Mouse (Mus musculus) embryonic facial prominence, embryonic 12.5 days (tissue): Measurements from ENCODE around the gene Usp12. TPM values are rescaled to one million over a fixed set of nuclear protein-coding genes. Genes with fewer than 3 reads are reported as not detected.

Experiments used
- ATAC-seq: fragments of 200-750 bp; cut with Nextera tagmentation; 2 replicates; pipeline ENCODE4 v1.8.0; 2017; ENCODE audit not compliant: insufficient number of reproducible peaks, insufficient read depth, low FRiP score, low TSS enrichment
- H3K27ac ChIP-seq: fragments of 300-500 bp; sonication (generic); 2 replicates; pipeline ENCODE4 v1.5.1; 2016; ENCODE audit warnings: mild to moderate bottlenecking
- H3K27me3 ChIP-seq: fragments of 300-500 bp; sonication (generic); 2 replicates; pipeline ENCODE4 v1.6.1; 2016; ENCODE audit warnings: mild to moderate bottlenecking, moderate library complexity
- H3K36me3 ChIP-seq: fragments of 300-500 bp; sonication (generic); 2 replicates; pipeline ENCODE4 v1.6.1; 2016; ENCODE audit warnings: mild to moderate bottlenecking
- H3K4me1 ChIP-seq: fragments of 300-500 bp; sonication (generic); 2 replicates; pipeline ENCODE4 v1.6.1; 2016
- H3K4me2 ChIP-seq: fragments of 300-500 bp; sonication (generic); replicated peaks from 2 replicates; pipeline ENCODE4 v1.6.1; 2016; ENCODE audit warnings: mild to moderate bottlenecking, moderate library complexity
- H3K4me3 ChIP-seq: fragments of 300-500 bp; sonication (generic); 2 replicates; pipeline ENCODE4 v1.5.1; 2016; ENCODE audit warnings: mild to moderate bottlenecking
- H3K9ac ChIP-seq: fragments of 300-500 bp; sonication (generic); 2 replicates; pipeline ENCODE4 v1.6.1; 2016; ENCODE audit warnings: mild to moderate bottlenecking, moderate library complexity
- H3K9me3 ChIP-seq: fragments of 300-500 bp; sonication (generic); 2 replicates; pipeline ENCODE4 v1.6.1; 2016; ENCODE audit warnings: mild to moderate bottlenecking, moderate library complexity
- WGBS: fragments of 180-500 bp; shearing (Covaris S2); methylation state at CpG from one replicate; pipeline ENCODE4 v1.1.7; 2016; 5-methylcytosine and 5-hydroxymethylcytosine counted together
- polyA plus RNA-seq: library from polyadenylated mRNA; unstranded; fragments of >200 nt; fragmentation: Nextera tagmentation; extraction: Ambion mirVana; gene quantifications from 2 replicates; pipeline ENCODE4 v1.2.1, GENCODE M21; 2016

The Usp12 gene
- polyA plus RNA-seq, 1 experiment from 2014 or later, result 20.3 TPM

DNA sequence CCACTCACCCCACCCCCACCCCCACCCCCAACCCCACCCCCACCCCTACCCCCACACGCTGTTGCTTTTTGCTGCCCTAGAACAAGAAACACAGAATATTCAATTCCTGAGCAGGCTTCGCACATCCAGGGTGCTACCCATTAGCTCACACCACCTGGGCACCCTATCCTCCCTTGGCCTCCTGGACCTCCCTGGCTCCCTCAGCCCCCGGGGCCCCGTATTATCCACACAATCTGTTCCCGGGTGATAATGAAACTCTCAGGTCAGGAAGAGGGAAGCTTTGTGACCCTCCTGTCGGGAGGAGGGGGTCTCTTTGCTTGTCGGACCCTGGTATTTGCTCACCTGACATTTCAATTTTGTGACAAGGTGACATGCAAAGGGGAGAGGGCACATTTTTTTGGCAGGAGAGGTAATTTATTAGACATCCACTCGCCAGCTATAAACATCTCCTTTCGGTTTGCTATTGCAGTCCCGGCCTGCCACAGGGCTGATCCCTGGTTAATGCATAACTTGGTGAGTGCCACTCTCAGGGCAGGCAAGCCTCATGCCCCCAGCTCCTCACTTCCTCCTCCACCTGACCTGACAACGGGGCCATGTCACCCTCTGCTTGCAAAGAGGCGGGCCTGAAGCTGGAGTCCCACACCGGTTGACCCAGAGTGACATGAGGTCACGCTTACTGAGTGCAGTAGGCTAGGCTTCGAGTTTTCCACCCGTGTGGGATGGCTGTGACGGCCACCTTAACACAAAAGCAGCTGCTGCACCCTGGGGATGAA, 107.1 kb downstream of the Usp12 start:
- H3K4me2 ChIP-seq, result no peak overlapping the region
- no peak overlapping the region for H3K27ac ChIP-seq
- H3K27me3 ChIP-seq, result peaks cover 3% of the 10 kb centered on the region; the same call in 1 of the 2 replicates
- no peak overlapping the region for H3K9ac ChIP-seq
- 53% methylated on average over 16 of the region's 17 CpGs for WGBS
- H3K36me3 ChIP-seq, result no peaks in the 10 kb centered on the region
- no peak overlapping the region for H3K4me3 ChIP-seq
- no peaks in the 10 kb centered on the region for H3K4me1 ChIP-seq
- H3K9me3 ChIP-seq, result no peaks in the 10 kb centered on the region
- no peak for ATAC-seq

DNA sequence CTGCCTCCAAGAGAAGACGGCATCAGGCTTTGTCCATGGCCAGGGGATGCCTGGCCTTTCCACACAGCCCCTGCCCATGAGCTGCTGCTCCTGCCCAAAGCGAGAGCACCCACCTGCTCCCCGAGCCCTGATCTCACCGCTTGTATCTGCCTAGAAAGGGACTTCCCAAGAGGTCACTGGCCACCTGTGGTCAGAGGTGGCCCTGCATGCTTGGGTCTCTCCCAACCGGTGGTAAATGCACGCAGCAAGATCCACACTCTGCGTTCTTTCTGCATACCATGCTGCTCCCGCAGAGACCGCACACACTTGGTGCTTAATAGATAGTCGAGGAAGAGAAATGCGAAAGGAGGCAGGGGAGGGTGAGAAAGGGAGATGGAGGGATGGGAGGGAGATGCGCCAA, 107.9 kb downstream of the Usp12 start:
- no peak overlapping the region for H3K27ac ChIP-seq
- ATAC-seq, result no peak
- no peak overlapping the region for H3K4me2 ChIP-seq
- no peak overlapping the region for H3K4me3 ChIP-seq
- no peaks in the 10 kb centered on the region for H3K9me3 ChIP-seq
- WGBS, result 89% methylated on average over 12 of the region's 12 CpGs
- no peaks in the 10 kb centered on the region for H3K36me3 ChIP-seq
- no peak overlapping the region for H3K9ac ChIP-seq
- H3K4me1 ChIP-seq, result no peaks in the 10 kb centered on the region
- peaks cover 3% of the 10 kb centered on the region; the same call in 1 of the 2 replicates for H3K27me3 ChIP-seq

Other genes starting within 250 kb of the Usp12 start
- gene Gm3415, start 238.9 kb downstream of the Usp12 start, polyA plus RNA-seq, result not detected in 2 replicates
- 0.18 TPM in 1 of 2 replicates, not detected in the other for gene Gpr12, start 209.8 kb downstream of the Usp12 start, polyA plus RNA-seq
- gene Rpl21, start 37.9 kb upstream of the Usp12 start, polyA plus RNA-seq, result 521 and 529 TPM in 2 replicates
- gene Rasl11a, start 50.1 kb upstream of the Usp12 start, polyA plus RNA-seq, result 17.2 and 18.8 TPM in 2 replicates
- gene Gtf3a, start 153.7 kb upstream of the Usp12 start, polyA plus RNA-seq, result 110 and 116 TPM in 2 replicates
- 25.2 and 29.7 TPM in 2 replicates for gene Mtif3, start 168.8 kb upstream of the Usp12 start, polyA plus RNA-seq